Mouse (Mus musculus): ENCODE results near the gene Usmg5.

DNA sequence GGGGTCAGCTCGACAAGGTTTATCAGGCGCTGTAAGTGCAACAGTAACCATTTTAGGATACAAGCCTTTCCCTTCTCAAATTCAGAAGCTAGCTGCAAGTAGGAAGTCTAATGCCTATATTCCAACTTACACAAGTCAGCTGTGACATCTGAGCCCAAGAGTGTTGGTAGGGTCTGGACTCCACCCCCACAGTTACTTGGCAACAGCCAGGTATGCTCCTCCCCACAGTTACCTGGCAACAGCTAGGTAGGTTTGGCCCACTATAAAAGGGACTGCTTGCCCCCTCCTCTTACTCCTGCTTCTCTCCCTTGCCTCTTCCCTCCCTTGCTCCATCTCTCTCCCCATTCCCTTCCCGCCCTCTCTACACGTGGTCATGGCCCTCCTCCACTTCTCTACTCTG lies 41.4 kb downstream of the Usmg5 start:
- TF ChIP-seq CTCF (IDR thresholded peaks at IDR 0.05; ENCODE audit: low read depth, low read length), result no peak
- no peak for TF ChIP-seq POLR2A (IDR thresholded peaks at IDR 0.05; ENCODE audit: extremely low read depth, insufficient read depth, low read length)
